Mouse (Mus musculus): Measurements from ENCODE around the gene Ajuba.

- TF ChIP-seq CTCF (IDR thresholded peaks at IDR 0.05; ENCODE audit: control insufficient read depth, insufficient read depth, low read length) (no peak), POLR2A (IDR thresholded peaks at IDR 0.05; ENCODE audit: borderline replicate concordance, control insufficient read depth, low read depth, low read length) (no peak)
These were observed 24.2 kb upstream of the Ajuba start for GRCm38 (mm10) chr14:54601601-54602000.

All from bone marrow, adult 2 months (tissue).